In the genomic region with DNA sequence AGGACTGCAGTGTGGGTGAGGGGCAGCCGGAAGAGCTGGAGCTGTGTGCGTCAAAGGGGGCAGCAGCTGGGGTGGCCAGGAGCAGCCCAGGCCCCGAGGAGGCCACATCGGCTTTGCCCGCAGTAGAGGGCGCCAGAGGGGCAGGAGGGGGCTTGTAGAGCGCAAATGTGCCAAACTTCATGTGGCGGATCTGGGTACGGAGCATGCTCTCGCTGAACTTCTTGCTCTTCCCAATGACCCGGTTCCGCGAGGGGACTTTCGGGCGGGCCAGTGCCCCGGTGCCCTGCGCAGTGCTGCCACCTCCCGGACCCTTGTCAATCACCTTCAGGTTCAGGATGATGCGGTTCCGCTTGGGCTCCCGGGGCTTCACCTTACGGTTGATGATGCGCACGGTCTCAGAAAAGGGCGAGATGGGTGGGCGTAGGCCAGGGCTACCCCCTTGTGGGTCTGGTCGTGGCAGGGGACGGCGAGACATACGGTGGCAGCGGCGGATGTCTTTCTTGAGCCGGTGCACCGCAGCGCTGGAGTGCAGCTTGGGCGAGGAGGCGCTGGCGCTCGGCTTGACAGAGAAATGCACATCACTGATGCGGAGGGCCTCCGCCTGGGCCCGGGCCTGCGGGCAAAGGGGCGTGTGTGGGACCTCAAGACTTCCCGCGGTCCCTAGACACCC, we compare ENCODE assay signal across 8 mouse cellular contexts. TPM values are rescaled to one million over a fixed set of nuclear protein-coding genes. Genes with fewer than 3 reads are reported as not detected.
DNase-seq lines count a peak whose midpoint lies in the region; ATAC-seq and TF ChIP-seq lines count a peak whose summit lies in the region.

No protein-coding gene starts in this region.

- no peak overlapping the region for H3K27ac ChIP-seq in heart, embryonic 11.5 days (ENCODE audit: low read depth, low read length)
- no peak overlapping the region for H3K27ac ChIP-seq in thymus, adult 2 months (ENCODE audit: control insufficient read depth, insufficient read depth, low read length)
- H3K27ac ChIP-seq in heart, embryonic 15.5 days = no peak overlapping the region
- no peak overlapping the region for H3K27ac ChIP-seq in stomach, embryonic 16.5 days (ENCODE audit: low read length)

- no peak for TF ChIP-seq POLR2A in thymus, adult 2 months (IDR thresholded peaks at IDR 0.05; ENCODE audit: control insufficient read depth, extremely low read depth, insufficient read depth, low read length, poor library complexity)

- no peak for ATAC-seq in heart, embryonic 11.5 days (replicated peaks; ENCODE audit: insufficient number of reproducible peaks, low FRiP score, low TSS enrichment)
- no peak for ATAC-seq in heart, embryonic 15.5 days (replicated peaks; ENCODE audit: insufficient number of reproducible peaks, insufficient read depth, low FRiP score, low read depth)
- no peak for ATAC-seq in stomach, embryonic 16.5 days (ENCODE audit: insufficient read depth, low FRiP score)

- no peak overlapping the region for H3K4me3 ChIP-seq in heart, embryonic 11.5 days (ENCODE audit: low read depth, low read length)
- H3K4me3 ChIP-seq in thymus, adult 2 months (ENCODE audit: control insufficient read depth, insufficient read depth, low read length) = no peak overlapping the region
- 0 out of 2 replicates have a peak overlapping the region, but pooled peaks have one; percentile 3 for H3K4me3 ChIP-seq in heart, embryonic 15.5 days
- no peak overlapping the region for H3K4me3 ChIP-seq in stomach, embryonic 16.5 days (replicated peaks; ENCODE audit: low read length)

- WGBS in heart, embryonic 11.5 days (ENCODE audit: insufficient replicate concordance) = 44% methylated on average over 46 of the region's 46 CpGs
- WGBS in thymus, adult 2 months = 94% methylated on average over 46 of the region's 46 CpGs
- WGBS in heart, embryonic 15.5 days = 54% methylated on average over 46 of the region's 46 CpGs
- 66% methylated on average over 46 of the region's 46 CpGs for WGBS in stomach, embryonic 16.5 days

- TF ChIP-seq CTCF in thymus, adult 2 months (IDR thresholded peaks at IDR 0.05; ENCODE audit: borderline replicate concordance, control insufficient read depth, extremely low read depth, insufficient read depth, low read length, poor library complexity) = no peak

- peaks cover 26% of the 10 kb centered on the region for H3K4me1 ChIP-seq in heart, embryonic 11.5 days (ENCODE audit: control insufficient read depth, insufficient read depth, low read length)
- peaks cover 14% of the 10 kb centered on the region for H3K4me1 ChIP-seq in thymus, adult 2 months (replicated peaks; ENCODE audit: control insufficient read depth, insufficient read depth, low read length)
- H3K4me1 ChIP-seq in heart, embryonic 15.5 days (replicated peaks) = peaks cover 85% of the 10 kb centered on the region
- peaks cover 45% of the 10 kb centered on the region for H3K4me1 ChIP-seq in stomach, embryonic 16.5 days (ENCODE audit: control insufficient read depth, insufficient read depth, low read length)

- no peaks in the 10 kb centered on the region for H3K27me3 ChIP-seq in heart, embryonic 11.5 days (ENCODE audit: control insufficient read depth, insufficient read depth, low read length)
- no peaks in the 10 kb centered on the region for H3K27me3 ChIP-seq in thymus, adult 2 months (ENCODE audit: control insufficient read depth, insufficient read depth, low read length)
- H3K27me3 ChIP-seq in heart, embryonic 15.5 days = no peaks in the 10 kb centered on the region
- no peaks in the 10 kb centered on the region for H3K27me3 ChIP-seq in stomach, embryonic 16.5 days (ENCODE audit: control insufficient read depth, insufficient read depth, low read length)

- no peak for DNase-seq in heart, adult 9 months (ENCODE audit: low spot score in 2 of 2)
- DNase-seq in thymus, adult 2 months = peak; percentile 26
- no peak for DNase-seq in thymus, postnatal 0 days (ENCODE audit: low spot score)
- peak; percentile 31 for DNase-seq in liver
- DNase-seq in spleen, adult 12 weeks (ENCODE audit: low spot score) = no peak

- H3K4me2 ChIP-seq in heart, embryonic 11.5 days = peak overlapping the region; percentile 36
- H3K4me2 ChIP-seq in heart, embryonic 15.5 days = peak overlapping the region; percentile 17
- H3K4me2 ChIP-seq in stomach, embryonic 16.5 days (ENCODE audit: low read depth, low read length) = peak overlapping the region; percentile 14; the same call in 1 of the 2 replicates

- no peak overlapping the region for H3K9ac ChIP-seq in heart, embryonic 11.5 days (ENCODE audit: low read depth, low read length)
- H3K9ac ChIP-seq in heart, embryonic 15.5 days = no peak overlapping the region
- no peak overlapping the region; the same call in 1 of the 2 replicates for H3K9ac ChIP-seq in stomach, embryonic 16.5 days (ENCODE audit: low read length)

- H3K36me3 ChIP-seq in heart, embryonic 11.5 days (ENCODE audit: control insufficient read depth, insufficient read depth, low read length) = peaks cover 3% of the 10 kb centered on the region; the same call in 1 of the 2 replicates
- peaks cover 26% of the 10 kb centered on the region for H3K36me3 ChIP-seq in thymus, adult 2 months (ENCODE audit: control insufficient read depth, insufficient read depth, low read length)
- peaks cover 20% of the 10 kb centered on the region; the same call in 1 of the 2 replicates for H3K36me3 ChIP-seq in heart, embryonic 15.5 days
- peaks cover 11% of the 10 kb centered on the region; the same call in 1 of the 2 replicates for H3K36me3 ChIP-seq in stomach, embryonic 16.5 days (ENCODE audit: control insufficient read depth, insufficient read depth, low read length)

- H3K9me3 ChIP-seq in heart, embryonic 11.5 days (replicated peaks; ENCODE audit: control insufficient read depth, low read length) = no peaks in the 10 kb centered on the region
- no peaks in the 10 kb centered on the region for H3K9me3 ChIP-seq in heart, embryonic 15.5 days (replicated peaks)
- no peaks in the 10 kb centered on the region for H3K9me3 ChIP-seq in stomach, embryonic 16.5 days (replicated peaks; ENCODE audit: control insufficient read depth, low read length)

RNA-seq across cellular contexts. Expression of gene Npcd, which starts 5.5 kb away (rescaled TPM):
- polyA plus RNA-seq in heart, embryonic 11.5 days (2014; fragmentation: Nextera tagmentation; extraction: Ambion mirVana) = 0.64 TPM in 1 of 2 replicates, not detected in the other
- 0.55 TPM in 1 of 2 replicates, not detected in the other for polyA plus RNA-seq in thymus, adult 2 months (2012; rRNA removed)
- not detected in 2 replicates for polyA plus RNA-seq in thymus, postnatal 0 days (2015; fragmentation: Nextera tagmentation; extraction: Ambion mirVana)
- 0.27 TPM in 1 of 2 replicates, not detected in the other for polyA plus RNA-seq in heart, embryonic 15.5 days (2015; fragmentation: Nextera tagmentation; extraction: Ambion mirVana)
- polyA plus RNA-seq in stomach, embryonic 16.5 days (2015; fragmentation: Nextera tagmentation; extraction: Ambion mirVana) = 0.19 TPM in 1 of 2 replicates, not detected in the other

RNA-seq across cellular contexts. Expression of gene Cbx6, which starts 6.0 kb away (rescaled TPM):
- polyA plus RNA-seq in heart, embryonic 11.5 days (2014; fragmentation: Nextera tagmentation; extraction: Ambion mirVana) = 15.7 and 17.4 TPM in 2 replicates
- polyA plus RNA-seq in thymus, adult 2 months (2012; rRNA removed) = 136 and 145 TPM in 2 replicates
- polyA plus RNA-seq in thymus, postnatal 0 days (2015; fragmentation: Nextera tagmentation; extraction: Ambion mirVana) = 54.9 and 55.9 TPM in 2 replicates
- 52.1 and 65.7 TPM in 2 replicates for polyA plus RNA-seq in heart, embryonic 15.5 days (2015; fragmentation: Nextera tagmentation; extraction: Ambion mirVana)
- polyA plus RNA-seq in stomach, embryonic 16.5 days (2015; fragmentation: Nextera tagmentation; extraction: Ambion mirVana) = 75.6 and 77.2 TPM in 2 replicates

RNA-seq across cellular contexts. Expression of gene Nptxr, which starts 23.9 kb away (rescaled TPM):
- 0.58 and 0.83 TPM in 2 replicates for polyA plus RNA-seq in heart, embryonic 11.5 days (2014; fragmentation: Nextera tagmentation; extraction: Ambion mirVana)
- polyA plus RNA-seq in thymus, adult 2 months (2012; rRNA removed) = 1.2 and 1.4 TPM in 2 replicates
- 2.0 and 2.3 TPM in 2 replicates for polyA plus RNA-seq in thymus, postnatal 0 days (2015; fragmentation: Nextera tagmentation; extraction: Ambion mirVana)
- polyA plus RNA-seq in heart, embryonic 15.5 days (2015; fragmentation: Nextera tagmentation; extraction: Ambion mirVana) = 1.8 and 3.6 TPM in 2 replicates
- 2.5 and 2.8 TPM in 2 replicates for polyA plus RNA-seq in stomach, embryonic 16.5 days (2015; fragmentation: Nextera tagmentation; extraction: Ambion mirVana)

RNA-seq across cellular contexts. Expression of gene Dnal4, which starts 50.9 kb away (rescaled TPM):
- polyA plus RNA-seq in heart, embryonic 11.5 days (2014; fragmentation: Nextera tagmentation; extraction: Ambion mirVana) = 37.3 TPM in 2 replicates
- polyA plus RNA-seq in thymus, adult 2 months (2012; rRNA removed) = 51.2 and 51.3 TPM in 2 replicates
- 39.6 and 42.7 TPM in 2 replicates for polyA plus RNA-seq in thymus, postnatal 0 days (2015; fragmentation: Nextera tagmentation; extraction: Ambion mirVana)
- 37.2 and 46.0 TPM in 2 replicates for polyA plus RNA-seq in heart, embryonic 15.5 days (2015; fragmentation: Nextera tagmentation; extraction: Ambion mirVana)
- polyA plus RNA-seq in stomach, embryonic 16.5 days (2015; fragmentation: Nextera tagmentation; extraction: Ambion mirVana) = 48.4 and 51.2 TPM in 2 replicates

Comparison
In these comparisons a context has a peak if more than half of its experiments do, and no peak if none do; other contexts are left out.
1. DNase-seq: peak in thymus, adult 2 months (single experiment) and liver (single experiment); none in heart, adult 9 months (0 of 2), thymus, postnatal 0 days (single experiment) and spleen, adult 12 weeks (single experiment).
2. Peak in every context shown above with its lines, with median percentiles within 50 percentile points of each other: H3K4me2 ChIP-seq.